Mouse (Mus musculus) myocyte (in vitro differentiated cells): ENCODE data around the gene Syndig1.

Source experiments
- E2F4 ChIP-seq: IDR thresholded peaks from one replicate; pipeline ENCODE4 v1.6.1; 2011; ENCODE audit warnings: mild to moderate bottlenecking, control low read depth, moderate library complexity; ENCODE audit not compliant: insufficient read depth
- MAX ChIP-seq: IDR thresholded peaks from one replicate; pipeline ENCODE4 v1.6.1; 2011; ENCODE audit warnings: low read depth, mild to moderate bottlenecking, control low read depth
- POLR2A ChIP-seq: IDR thresholded peaks from one replicate; pipeline ENCODE4 v1.6.1; 2011; ENCODE audit warnings: low read depth, mild to moderate bottlenecking, control low read depth, moderate library complexity; ENCODE audit not compliant: insufficient read length
- TCF12 ChIP-seq: IDR thresholded peaks from one replicate; pipeline ENCODE4 v1.6.1; 2011; ENCODE audit warnings: mild to moderate bottlenecking, control low read depth; ENCODE audit not compliant: poor library complexity, insufficient read depth, severe bottlenecking
- TCF3 ChIP-seq: IDR thresholded peaks from one replicate; pipeline ENCODE4 v1.6.1; 2011; ENCODE audit warnings: low read depth, control low read depth; ENCODE audit not compliant: insufficient read length
- USF1 ChIP-seq: IDR thresholded peaks from one replicate; pipeline ENCODE4 v1.6.1; 2011; ENCODE audit warnings: low read depth, mild to moderate bottlenecking, control low read depth, moderate library complexity

DNA sequence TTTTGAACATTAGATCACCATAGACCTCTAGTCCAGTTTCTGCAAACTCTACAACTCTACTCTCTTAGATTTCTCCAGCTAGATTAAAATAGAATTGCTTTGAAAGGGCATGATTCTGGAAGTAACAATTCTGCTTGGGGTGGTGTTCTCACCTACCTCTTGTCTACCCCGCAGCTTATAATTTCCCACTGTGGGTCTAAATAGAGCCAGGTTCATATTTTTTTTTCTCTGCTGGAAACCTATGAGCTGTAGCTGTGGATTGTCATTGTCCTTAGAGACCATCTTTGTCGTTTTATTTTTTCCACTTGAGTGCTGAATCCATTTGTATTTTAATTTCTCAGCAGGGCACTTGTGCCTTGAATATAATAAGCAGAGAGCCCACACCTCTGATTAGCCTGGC is 162.5 kb downstream of the Syndig1 start:
- TF ChIP-seq USF1 (no peak), TCF3 (no peak), MAX (no peak), E2F4 (no peak), POLR2A (no peak), TCF12 (no peak)
